In genomic region chr6:22222947-22223346, GRCm38 (mm10) we compare ENCODE assay signal across 14 mouse cellular contexts.
"Had no signal": no experiment of that assay in that cellular context is flagged by ENCODE, and none has a peak within 500 bp of the region (broad histone marks: within the 10 kb centered on the region; RNA-seq: fewer than 3 reads in every experiment).

No protein-coding gene starts in this region.

- H3K4me2 ChIP-seq: liver, embryonic 11.5 days; liver, embryonic 15.5 days; lung, embryonic 14.5 days; midbrain, embryonic 11.5 days; midbrain, embryonic 15.5 days; neural tube, embryonic 12.5 days had no signal

- H3K27ac ChIP-seq: kidney, postnatal 0 days; layer of hippocampus, adult 2 months; liver, embryonic 15.5 days; midbrain, embryonic 15.5 days; neural tube, embryonic 12.5 days; stomach, postnatal 0 days had no signal

- H3K4me1 ChIP-seq: liver, embryonic 15.5 days; midbrain, embryonic 15.5 days; neural tube, embryonic 12.5 days had no signal

- H3K4me3 ChIP-seq: layer of hippocampus, adult 2 months; liver, embryonic 15.5 days; midbrain, embryonic 15.5 days; neural tube, embryonic 12.5 days had no signal

- H3K27me3 ChIP-seq: liver, embryonic 15.5 days; midbrain, embryonic 15.5 days; neural tube, embryonic 12.5 days had no signal

- ATAC-seq: midbrain, embryonic 15.5 days had no signal

- H3K9me3 ChIP-seq: liver, embryonic 15.5 days; midbrain, embryonic 15.5 days; neural tube, embryonic 12.5 days had no signal

- H3K36me3 ChIP-seq: liver, embryonic 15.5 days; midbrain, embryonic 15.5 days; neural tube, embryonic 12.5 days had no signal

- DNase-seq: kidney, adult 11 months; kidney, adult 9 months; kidney, postnatal 36 days; lung, embryonic 14.5 days; lung, postnatal 10 days; thymus, postnatal 4 days had no signal

- H3K9ac ChIP-seq: liver, embryonic 15.5 days; lung, embryonic 14.5 days; midbrain, embryonic 15.5 days; neural tube, embryonic 12.5 days had no signal
